Mouse (Mus musculus): ENCODE measurements around the gene Imp3. TPM values are rescaled to one million over a fixed set of nuclear protein-coding genes. Genes with fewer than 3 reads are reported as not detected.
"Not testable (repeated sequence)": the region's sequence is repeated elsewhere in the genome, so short reads cannot be mapped to it uniquely, and the experiment has no call there.

Imp3 gene
- polyA plus RNA-seq, 1 experiment from 2014 or later = 69.6 TPM

DNA sequence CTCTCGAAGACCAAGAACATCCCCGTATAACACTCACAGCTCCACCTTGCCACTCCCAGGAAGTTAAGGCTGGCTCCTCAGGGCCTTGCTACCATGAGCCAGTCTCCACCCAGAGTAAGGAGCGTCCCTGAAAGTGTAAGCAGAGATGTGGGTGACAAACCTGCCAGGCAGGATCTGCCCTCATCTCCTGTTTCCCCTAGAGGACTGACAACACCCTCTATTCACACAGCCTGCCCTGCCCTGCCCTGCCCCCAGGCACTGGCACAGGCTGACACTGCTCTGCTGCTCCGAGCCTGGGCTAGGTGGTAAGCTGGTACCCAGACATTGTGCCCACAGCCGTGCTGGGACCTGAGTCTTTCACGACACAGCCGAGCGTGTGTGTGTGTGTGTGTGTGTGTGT lies 36.1 kb upstream of the Imp3 start:
- Histone ChIP-seq H3K9ac (no peak overlapping the region), H3K36me3 (replicated peaks) (no peaks in the 10 kb centered on the region), H3K27me3 (no peaks in the 10 kb centered on the region), H3K4me2 (no peak overlapping the region), H3K27ac (no peak overlapping the region), H3K9me3 (no peaks in the 10 kb centered on the region), H3K4me1 (no peaks in the 10 kb centered on the region), H3K4me3 (replicated peaks) (no peak overlapping the region)
- WGBS = 74% methylated on average over 8 of the region's 8 CpGs
- no peak for ATAC-seq (ENCODE audit: low FRiP score)

DNA sequence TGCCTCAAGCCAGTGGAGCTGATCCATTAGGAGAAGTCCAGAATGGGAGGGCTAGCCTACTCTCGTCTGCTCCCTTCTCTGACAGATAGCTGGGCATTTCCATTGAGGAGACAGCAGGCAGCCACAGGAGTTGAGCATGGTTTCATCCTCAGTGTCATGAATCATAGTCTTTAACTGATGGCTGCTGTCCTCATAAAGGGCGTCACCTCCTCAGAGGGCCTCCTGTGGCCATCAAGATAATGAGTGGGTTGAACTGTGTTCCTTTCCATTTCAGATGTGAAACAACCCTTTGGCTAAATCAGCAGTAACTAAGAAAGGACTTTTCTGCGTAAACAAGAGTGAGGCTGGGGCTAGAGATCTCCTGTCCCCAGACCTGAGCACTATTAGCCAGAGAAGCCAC lies 33.6 kb upstream of the Imp3 start:
- H3K4me2 ChIP-seq = no peak overlapping the region
- no peaks in the 10 kb centered on the region for H3K27me3 ChIP-seq
- H3K4me3 ChIP-seq (replicated peaks) = no peak overlapping the region
- ATAC-seq (ENCODE audit: low FRiP score) = no peak
- no peak overlapping the region for H3K27ac ChIP-seq
- H3K9ac ChIP-seq = no peak overlapping the region
- no peaks in the 10 kb centered on the region for H3K9me3 ChIP-seq
- H3K4me1 ChIP-seq = no peaks in the 10 kb centered on the region
- WGBS = 83% methylated on average over 3 of the region's 3 CpGs
- H3K36me3 ChIP-seq (replicated peaks) = no peaks in the 10 kb centered on the region

DNA sequence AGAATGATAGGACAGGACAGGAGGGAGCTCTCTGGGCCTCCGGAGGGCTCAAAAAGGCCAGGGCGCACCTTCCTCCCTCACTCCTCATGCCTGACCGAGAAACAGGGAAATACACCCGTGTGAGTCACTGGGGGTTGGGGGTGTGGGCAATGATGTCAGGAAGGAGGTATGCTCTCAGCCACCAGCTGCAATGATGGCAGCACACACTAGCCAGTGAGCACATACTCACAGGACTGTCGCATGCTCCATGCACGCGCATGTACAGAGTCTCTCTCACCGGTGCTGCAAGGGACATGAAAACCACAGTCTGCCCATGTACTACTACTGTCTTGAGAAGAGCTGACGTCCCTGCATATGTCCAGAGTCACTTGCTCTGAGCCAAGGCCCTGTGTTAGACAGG lies 29.7 kb upstream of the Imp3 start:
- no peaks in the 10 kb centered on the region for H3K9me3 ChIP-seq
- WGBS = 90% methylated on average over 9 of the region's 9 CpGs
- H3K4me1 ChIP-seq = no peaks in the 10 kb centered on the region
- H3K27me3 ChIP-seq = no peaks in the 10 kb centered on the region
- no peak overlapping the region for H3K4me3 ChIP-seq (replicated peaks)
- no peaks in the 10 kb centered on the region for H3K36me3 ChIP-seq (replicated peaks)
- H3K9ac ChIP-seq = no peak overlapping the region
- H3K27ac ChIP-seq = no peak overlapping the region
- ATAC-seq (ENCODE audit: low FRiP score) = no peak
- H3K4me2 ChIP-seq = no peak overlapping the region

DNA sequence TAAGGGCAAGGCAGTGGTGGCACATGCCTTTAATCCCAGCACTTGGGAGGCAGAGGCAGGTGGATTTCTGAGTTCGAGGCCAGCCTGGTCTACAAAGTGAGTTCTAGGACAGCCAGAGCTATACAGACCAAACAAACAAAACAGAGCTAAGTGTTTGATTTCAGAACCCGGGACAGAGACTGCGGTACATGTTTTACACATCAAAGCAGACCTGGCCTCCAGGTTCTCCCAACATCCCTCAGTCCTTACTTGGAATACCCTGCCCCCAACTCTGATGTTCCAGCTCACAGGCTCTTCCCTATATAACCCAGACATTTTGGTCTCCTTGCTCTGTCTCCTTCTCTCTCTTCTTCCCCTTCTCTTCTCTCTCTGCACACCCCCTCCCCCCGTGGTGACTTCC lies 27.3 kb upstream of the Imp3 start:
- not testable (repeated sequence) for H3K9me3 ChIP-seq; H3K4me1 ChIP-seq; H3K4me2 ChIP-seq; H3K4me3 ChIP-seq (replicated peaks); ATAC-seq (ENCODE audit: low FRiP score); H3K27ac ChIP-seq; H3K9ac ChIP-seq; H3K36me3 ChIP-seq (replicated peaks); H3K27me3 ChIP-seq
- 53% methylated on average over 4 of the region's 4 CpGs for WGBS

DNA sequence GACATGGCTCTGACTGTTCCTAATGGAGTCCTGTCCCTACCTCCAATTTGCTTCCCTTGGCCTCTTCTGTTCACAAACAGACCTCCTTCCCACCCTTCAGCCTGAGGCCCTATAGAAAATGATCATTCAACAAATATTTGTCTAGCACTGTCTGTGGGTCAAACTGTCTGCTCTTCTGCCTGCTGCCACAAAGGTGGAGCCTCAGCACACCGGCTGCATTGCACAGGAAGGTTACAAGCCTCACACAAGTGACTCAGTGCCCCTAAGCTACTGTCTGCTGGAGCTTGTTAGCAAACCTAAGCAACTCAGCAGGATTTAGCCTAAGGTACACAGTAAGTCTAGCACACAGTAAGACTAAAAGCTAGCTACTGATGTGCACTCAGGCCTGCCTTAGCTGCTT lies 26.3 kb upstream of the Imp3 start:
- Histone ChIP-seq H3K27me3 (no peaks in the 10 kb centered on the region), H3K4me3 (replicated peaks) (no peak overlapping the region), H3K9ac (no peak overlapping the region), H3K27ac (no peak overlapping the region), H3K36me3 (replicated peaks) (no peaks in the 10 kb centered on the region; the same call in 1 of the 2 replicates), H3K4me1 (no peaks in the 10 kb centered on the region), H3K9me3 (no peaks in the 10 kb centered on the region), H3K4me2 (no peak overlapping the region)
- WGBS = 58% methylated on average over 1 of the region's 1 CpGs
- ATAC-seq (ENCODE audit: low FRiP score) = no peak

DNA sequence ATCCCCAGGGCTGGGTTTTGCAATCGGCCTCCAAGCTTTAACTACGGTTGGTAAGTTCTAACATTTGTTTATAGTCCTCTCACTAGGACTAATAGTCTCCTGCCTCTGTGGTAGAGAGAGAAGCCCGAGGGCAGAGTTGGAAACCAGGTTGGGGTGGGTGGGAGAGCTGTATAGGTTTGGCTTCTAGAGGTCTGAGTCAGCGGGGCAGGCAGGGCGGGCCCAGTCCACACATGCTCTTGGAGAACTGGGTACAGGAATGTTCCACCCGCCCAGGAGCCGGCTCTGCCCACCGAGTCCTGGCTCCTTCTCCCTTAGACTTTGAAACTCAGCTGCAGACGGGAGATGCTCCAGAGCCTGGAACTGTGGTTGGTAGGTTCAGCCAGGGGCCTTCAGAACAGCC lies 23.3 kb upstream of the Imp3 start:
- no peak overlapping the region for H3K27ac ChIP-seq
- H3K4me1 ChIP-seq = no peaks in the 10 kb centered on the region
- H3K9ac ChIP-seq = no peak overlapping the region
- no peak for ATAC-seq (ENCODE audit: low FRiP score)
- H3K4me3 ChIP-seq (replicated peaks) = no peak overlapping the region
- peaks cover 19% of the 10 kb centered on the region for H3K36me3 ChIP-seq (replicated peaks)
- WGBS = 89% methylated on average over 9 of the region's 9 CpGs
- H3K4me2 ChIP-seq = no peak overlapping the region
- no peaks in the 10 kb centered on the region for H3K27me3 ChIP-seq
- no peaks in the 10 kb centered on the region for H3K9me3 ChIP-seq

DNA sequence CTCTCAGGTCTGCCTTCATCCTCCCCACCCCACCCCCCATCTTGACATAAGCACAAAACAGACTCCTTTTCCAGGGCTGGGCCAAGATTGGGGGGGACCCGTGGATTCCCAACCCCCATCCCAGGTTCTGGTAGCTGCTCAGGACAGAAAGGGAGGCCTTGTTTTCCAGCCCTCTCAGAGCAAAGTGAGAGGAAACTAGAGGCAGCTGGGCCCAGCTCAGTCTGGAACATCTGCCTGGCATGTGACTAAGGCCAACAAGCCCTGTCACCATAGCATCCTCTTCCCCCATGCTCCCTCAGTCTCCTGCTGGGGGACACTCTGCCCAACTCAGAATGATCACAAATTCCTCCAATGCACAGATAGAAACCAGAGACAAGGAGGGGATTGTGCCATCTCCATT lies 22.2 kb upstream of the Imp3 start:
- ATAC-seq (ENCODE audit: low FRiP score) = no peak
- H3K36me3 ChIP-seq (replicated peaks) = peaks cover 19% of the 10 kb centered on the region

DNA sequence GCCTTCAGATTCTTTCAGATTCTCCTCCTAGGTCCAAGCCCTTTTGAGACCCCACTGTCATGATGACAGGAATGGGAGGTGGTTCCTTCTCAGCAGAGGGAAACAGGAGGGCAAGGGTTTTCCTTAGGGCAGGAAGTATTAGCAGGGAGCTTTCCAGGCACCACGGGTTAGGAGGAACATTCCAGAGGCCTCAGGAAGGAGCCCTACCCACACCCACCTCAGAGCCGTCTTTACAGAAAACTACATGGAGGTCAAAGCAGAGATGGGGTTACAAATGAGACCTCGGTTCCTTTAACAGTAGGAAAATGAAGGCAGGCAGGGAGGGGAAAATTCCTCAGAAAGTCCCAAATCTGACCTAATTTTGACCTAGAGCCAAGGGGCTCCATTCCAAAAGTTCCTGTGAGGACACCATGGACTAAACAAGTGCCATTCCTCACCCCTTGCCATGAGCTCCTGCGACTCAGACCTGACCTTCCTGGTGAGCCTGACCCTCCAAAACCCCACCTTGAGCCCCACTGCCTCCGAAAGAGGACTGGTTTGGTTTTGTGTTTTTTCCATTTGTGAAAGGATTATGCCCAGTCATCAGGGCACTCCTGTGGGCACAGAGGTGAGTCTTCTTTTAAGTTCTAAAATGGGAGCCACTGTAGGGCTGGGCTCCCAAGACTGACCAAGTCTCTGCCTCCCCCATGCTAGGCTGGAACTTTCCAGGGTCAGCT lies 21.4 kb upstream of the Imp3 start:
- no peaks in the 10 kb centered on the region for H3K9me3 ChIP-seq
- H3K9ac ChIP-seq = no peak overlapping the region
- H3K4me1 ChIP-seq = no peaks in the 10 kb centered on the region
- 89% methylated on average over 5 of the region's 5 CpGs for whole genome bisulfite sequencing
- no peak overlapping the region for H3K27ac ChIP-seq
- no peaks in the 10 kb centered on the region for H3K27me3 ChIP-seq
- no peak overlapping the region for H3K4me2 ChIP-seq
- H3K36me3 ChIP-seq (replicated peaks) = peaks cover 19% of the 10 kb centered on the region
- H3K4me3 ChIP-seq (replicated peaks) = no peak overlapping the region
- ATAC-seq (ENCODE audit: low FRiP score) = no peak

More for the DNA sequence above, 22.2 kb upstream of the Imp3 start:
- H3K4me2 ChIP-seq = no peak overlapping the region
- H3K4me1 ChIP-seq = no peaks in the 10 kb centered on the region
- no peak overlapping the region for H3K27ac ChIP-seq
- H3K4me3 ChIP-seq (replicated peaks) = no peak overlapping the region
- H3K9ac ChIP-seq = no peak overlapping the region
- no peaks in the 10 kb centered on the region for H3K27me3 ChIP-seq
- H3K9me3 ChIP-seq = no peaks in the 10 kb centered on the region
- 83% methylated on average over 1 of the region's 1 CpGs for WGBS

DNA sequence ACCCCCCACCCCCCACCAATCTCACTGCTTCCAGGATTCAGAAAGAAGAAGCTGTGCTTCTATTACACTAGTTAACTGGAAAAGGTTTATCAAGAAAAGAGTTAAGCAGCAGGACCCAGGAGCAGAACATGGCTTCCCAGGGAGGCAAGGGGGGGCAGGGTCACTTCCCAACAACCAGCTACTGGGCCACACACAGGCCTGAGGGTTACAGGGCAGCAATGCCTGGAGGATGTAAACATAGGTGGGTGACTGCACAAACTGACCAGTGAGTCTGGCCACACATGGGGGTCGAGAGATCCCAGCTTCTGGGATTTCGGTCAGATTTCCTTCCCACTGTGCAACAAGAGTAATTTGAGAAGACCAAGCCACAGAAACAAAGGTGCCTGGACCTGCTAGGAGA lies 20.1 kb upstream of the Imp3 start:
- WGBS = 67% methylated on average over 2 of the region's 2 CpGs
- Histone ChIP-seq H3K9ac (no peak overlapping the region), H3K36me3 (replicated peaks) (peaks cover 28% of the 10 kb centered on the region)

DNA sequence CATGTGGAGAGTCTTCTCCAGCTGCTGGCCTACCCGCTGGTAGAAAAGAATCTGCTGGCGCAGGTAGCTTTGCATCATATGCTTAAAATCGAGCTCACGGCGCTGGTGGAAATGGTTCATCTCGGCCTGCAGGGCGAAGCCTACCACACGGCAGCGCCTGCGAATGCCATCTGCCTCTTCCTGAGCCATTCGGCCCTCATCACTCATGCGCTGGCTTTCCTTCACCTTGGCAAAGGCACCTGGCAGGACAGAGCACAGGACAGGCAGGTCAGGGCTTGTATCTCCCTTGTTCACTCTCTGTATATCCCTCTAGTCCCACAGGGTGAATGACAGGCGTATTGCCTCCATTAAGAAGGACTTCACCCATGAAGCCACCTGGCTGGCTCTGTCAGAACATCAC lies 18.8 kb upstream of the Imp3 start:
- 94% methylated on average over 13 of the region's 13 CpGs for WGBS

More for the DNA sequence above, 20.1 kb upstream of the Imp3 start:
- H3K4me2 ChIP-seq = no peak overlapping the region
- 0 out of 2 replicates have a peak, but pooled peaks cover 6% of the 10 kb centered on the region for H3K9me3 ChIP-seq
- H3K4me1 ChIP-seq = no peaks in the 10 kb centered on the region
- H3K4me3 ChIP-seq (replicated peaks) = no peak overlapping the region
- H3K27me3 ChIP-seq = no peaks in the 10 kb centered on the region
- H3K27ac ChIP-seq = no peak overlapping the region
- no peak for ATAC-seq (ENCODE audit: low FRiP score)

DNA sequence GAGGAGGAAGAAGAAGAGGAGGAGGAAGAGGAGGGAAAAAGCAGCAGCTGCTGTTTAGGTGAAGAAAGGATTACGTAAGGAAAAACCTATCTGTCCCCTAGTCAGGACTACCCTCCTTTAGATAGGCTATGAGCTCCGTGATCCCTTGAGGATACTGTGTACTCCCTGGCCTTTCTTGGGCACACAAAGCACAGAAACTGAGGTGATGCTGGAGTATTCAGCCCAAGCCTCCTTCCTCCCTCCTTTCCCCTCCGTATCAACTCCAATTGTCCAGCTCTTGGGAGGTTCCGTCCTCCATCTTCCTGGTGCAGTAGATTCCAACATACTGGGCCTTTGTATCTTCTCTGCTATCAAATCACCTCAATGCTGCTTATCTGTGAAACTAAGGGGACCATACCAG lies 14.5 kb upstream of the Imp3 start:
- WGBS = 92% methylated on average over 4 of the region's 4 CpGs
- Histone ChIP-seq H3K4me3 (replicated peaks) (no peak overlapping the region), H3K27ac (no peak overlapping the region), H3K9me3 (0 out of 2 replicates have a peak, but pooled peaks cover 6% of the 10 kb centered on the region), H3K36me3 (replicated peaks) (peaks cover 22% of the 10 kb centered on the region), H3K4me1 (peaks cover 46% of the 10 kb centered on the region), H3K4me2 (no peak overlapping the region), H3K9ac (no peak overlapping the region), H3K27me3 (no peaks in the 10 kb centered on the region)
- no peak for ATAC-seq (ENCODE audit: low FRiP score)

More for the DNA sequence above, 18.8 kb upstream of the Imp3 start:
- H3K9ac ChIP-seq = no peak overlapping the region
- no peak overlapping the region for H3K27ac ChIP-seq
- H3K36me3 ChIP-seq (replicated peaks) = peaks cover 32% of the 10 kb centered on the region
- H3K9me3 ChIP-seq = 0 out of 2 replicates have a peak, but pooled peaks cover 6% of the 10 kb centered on the region
- ATAC-seq (ENCODE audit: low FRiP score) = no peak
- no peaks in the 10 kb centered on the region for H3K27me3 ChIP-seq
- no peak overlapping the region for H3K4me2 ChIP-seq
- no peak overlapping the region for H3K4me3 ChIP-seq (replicated peaks)
- peaks cover 5% of the 10 kb centered on the region for H3K4me1 ChIP-seq

DNA sequence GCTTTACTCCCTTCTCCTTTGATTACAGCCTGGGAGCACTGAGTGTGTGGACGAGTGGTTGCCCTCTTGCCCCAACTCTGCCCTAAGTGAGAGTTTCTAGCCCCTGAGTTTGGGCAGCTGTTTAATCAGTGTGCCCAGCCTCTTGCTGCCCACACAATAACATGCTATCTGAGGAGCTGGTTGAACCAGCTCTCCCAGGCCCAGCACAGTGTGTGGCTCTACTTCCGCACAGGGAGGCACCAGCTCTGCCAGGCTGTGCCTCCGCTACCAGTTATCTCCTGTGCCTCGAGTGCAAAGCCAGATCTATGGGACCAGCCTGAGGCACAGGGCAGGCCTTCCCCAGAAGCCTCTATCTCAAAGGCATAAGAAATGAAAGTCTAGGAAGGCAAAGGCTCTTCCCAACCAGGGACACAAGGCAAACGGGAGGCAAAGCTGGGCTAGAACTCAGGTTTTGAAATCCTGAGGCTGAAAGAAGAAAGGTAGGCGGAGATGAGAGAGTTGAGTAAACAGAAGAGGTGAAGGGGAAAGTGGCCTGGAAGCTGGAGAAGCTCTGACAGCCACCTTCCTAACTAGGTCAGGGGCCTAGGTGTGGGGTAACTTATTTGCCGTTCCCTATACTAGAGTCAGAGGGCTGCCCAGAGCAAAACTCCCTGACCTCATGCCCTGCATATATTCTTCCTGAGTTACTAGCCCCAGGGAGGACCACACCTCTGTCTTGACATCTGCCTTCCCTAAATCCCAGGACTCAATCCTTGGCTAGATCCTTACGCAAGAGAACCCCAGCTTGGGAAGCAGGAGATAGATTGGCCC lies 13.2 kb upstream of the Imp3 start:
- H3K9me3 ChIP-seq = 0 out of 2 replicates have a peak, but pooled peaks cover 6% of the 10 kb centered on the region
- H3K4me2 ChIP-seq = peak overlapping the region; percentile 43
- peaks cover 13% of the 10 kb centered on the region for H3K36me3 ChIP-seq (replicated peaks)
- H3K27me3 ChIP-seq = no peaks in the 10 kb centered on the region; the same call in 1 of the 2 replicates
- peaks cover 51% of the 10 kb centered on the region for H3K4me1 ChIP-seq
- peak overlapping the region; percentile 17 for H3K4me3 ChIP-seq (replicated peaks)
- H3K9ac ChIP-seq = peak overlapping the region; percentile 30
- WGBS = 79% methylated on average over 8 of the region's 8 CpGs
- no peak overlapping the region for H3K27ac ChIP-seq
- no peak for ATAC-seq (ENCODE audit: low FRiP score)
